Mouse (Mus musculus) stomach, postnatal 0 days (tissue): ENCODE measurements around the gene Dennd5b.

Experiments used
- CTCF ChIP-seq: IDR thresholded peaks from 2 replicates; pipeline ENCODE4 v1.5.1; 2016; ENCODE audit warnings: antibody characterized with exemption, low read depth, mild to moderate bottlenecking, moderate library complexity
- EP300 ChIP-seq: optimal IDR thresholded peaks from 2 replicates; pipeline ENCODE3; 2016; ENCODE audit warnings: antibody characterized with exemption

- no peak for TF ChIP-seq CTCF
- no peak for TF ChIP-seq EP300
These were observed 144.4 kb downstream of the Dennd5b start for GRCm38 (mm10) chr6:148957046-148957445.
